Mouse (Mus musculus) common myeloid progenitor, adult 5-6 weeks (primary cell): ENCODE results near the gene Rimbp3. TPM values are rescaled to one million over a fixed set of nuclear protein-coding genes. Genes with fewer than 3 reads are reported as not detected.
"Not testable (repeated sequence)": the region's sequence is repeated elsewhere in the genome, so short reads cannot be mapped to it uniquely, and the experiment has no call there.

Source experiments
- ATAC-seq: replicated peaks from 2 replicates; pipeline ENCODE4 v1.8.0; 2016; ENCODE audit warnings: low read depth, mild to moderate bottlenecking, moderate TSS enrichment, inconsistent platforms; ENCODE audit not compliant: poor library complexity, severe bottlenecking
- total RNA-seq: library from RNA; stranded (forward); fragments of 200-1000, 187-1606 nt; gene quantifications from 2 replicates; pipeline ENCODE4 v1.2.3, GENCODE M21; 2017

The Rimbp3 gene
- total RNA-seq, 1 experiment from 2014 or later = 0.18 TPM

- peak; percentile 85 for ATAC-seq
Measured at GRCm38 (mm10) chr16:17209981-17210838, 1.8 kb downstream of the Rimbp3 start.

GRCm38 (mm10) chr16:17216934-17217633 is 8.7 kb downstream of the Rimbp3 start:
- no peak; the same call in 1 of the 2 replicates for ATAC-seq

GRCm38 (mm10) chr16:17220127-17220733 is 11.8 kb downstream of the Rimbp3 start:
- ATAC-seq = no peak

GRCm38 (mm10) chr16:17222197-17222596 is 13.8 kb downstream of the Rimbp3 start:
- ATAC-seq = peak; percentile 100

- ATAC-seq = no peak
Measured at GRCm38 (mm10) chr16:17225584-17225983, 17.2 kb downstream of the Rimbp3 start.

GRCm38 (mm10) chr16:17226496-17226895 is 18.1 kb downstream of the Rimbp3 start:
- ATAC-seq = no peak

- ATAC-seq = not testable (repeated sequence)
Measured at GRCm38 (mm10) chr16:17231523-17231922, 23.1 kb downstream of the Rimbp3 start.

- ATAC-seq = peak; percentile 93
Measured at GRCm38 (mm10) chr16:17232794-17233701, 24.6 kb downstream of the Rimbp3 start, which contains the start of gene Hic2. Gene Hic2 (plus strand): TSS chr16:17233572.

GRCm38 (mm10) chr16:17233702-17234498 is 25.5 kb downstream of the Rimbp3 start:
- ATAC-seq = peak; percentile 35

- ATAC-seq = 0 out of 2 replicates have a peak, but pooled peaks have one; percentile 14
Measured at GRCm38 (mm10) chr16:17234499-17234895, 26.1 kb downstream of the Rimbp3 start.

GRCm38 (mm10) chr16:17234916-17235665 is 26.7 kb downstream of the Rimbp3 start:
- no peak for ATAC-seq

- ATAC-seq = no peak; the same call in 1 of the 2 replicates
Measured at GRCm38 (mm10) chr16:17237634-17238033, 29.2 kb downstream of the Rimbp3 start.

- ATAC-seq = no peak
Measured at GRCm38 (mm10) chr16:17239409-17239808, 31.0 kb downstream of the Rimbp3 start.

GRCm38 (mm10) chr16:17243731-17244130 is 35.3 kb downstream of the Rimbp3 start:
- no peak for ATAC-seq

GRCm38 (mm10) chr16:17244996-17245395 is 36.6 kb downstream of the Rimbp3 start:
- ATAC-seq = no peak

GRCm38 (mm10) chr16:17247727-17248126 is 39.3 kb downstream of the Rimbp3 start:
- ATAC-seq = no peak

GRCm38 (mm10) chr16:17249135-17249534 is 40.7 kb downstream of the Rimbp3 start:
- ATAC-seq = peak; percentile 76

GRCm38 (mm10) chr16:17251539-17251938 is 43.1 kb downstream of the Rimbp3 start:
- ATAC-seq = no peak
